Mouse (Mus musculus): ENCODE measurements around the gene Tescl. TPM values are rescaled to one million over a fixed set of nuclear protein-coding genes. Genes with fewer than 3 reads are reported as not detected.

Tescl gene
- polyA plus RNA-seq (2015; fragmentation: Nextera tagmentation; extraction: Ambion mirVana), result not detected in 2 replicates

DNA sequence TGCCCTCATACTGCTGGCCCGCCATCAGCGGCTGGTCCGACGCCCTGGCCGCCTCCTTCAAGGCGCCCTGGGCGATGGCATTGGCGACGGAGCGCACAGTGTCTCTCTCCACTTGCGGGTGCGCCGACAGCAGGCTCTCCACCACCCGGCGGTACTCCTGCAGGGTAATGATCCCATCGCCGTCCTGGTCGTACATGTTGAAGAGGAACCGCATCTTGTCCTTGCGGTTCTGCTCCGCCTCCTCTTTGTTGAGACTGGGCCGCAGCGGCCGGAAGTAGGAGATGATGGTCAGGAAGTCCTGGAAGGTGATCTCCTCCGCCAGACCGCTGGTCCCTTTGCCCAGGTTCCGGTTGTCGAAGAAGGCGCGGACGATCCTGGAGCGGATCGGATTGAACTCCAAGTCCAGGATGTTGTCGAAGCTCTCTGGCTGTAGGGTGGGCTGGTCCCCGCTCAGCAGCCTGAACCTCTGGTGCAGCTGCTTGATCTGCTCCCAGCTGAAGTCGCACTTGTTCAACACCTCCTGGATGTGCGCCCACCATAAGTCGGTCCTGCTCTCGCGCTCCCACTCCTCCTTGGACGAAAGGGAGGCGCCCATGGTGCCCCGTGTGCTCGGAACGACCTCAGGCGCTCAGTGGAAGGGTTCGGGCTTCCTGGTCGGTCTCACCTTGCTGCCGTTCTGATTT is at the start of gene Tescl:
TSS of gene Tescl (minus strand) at position 633 of the 683 bp plus-strand sequence.

DNA sequence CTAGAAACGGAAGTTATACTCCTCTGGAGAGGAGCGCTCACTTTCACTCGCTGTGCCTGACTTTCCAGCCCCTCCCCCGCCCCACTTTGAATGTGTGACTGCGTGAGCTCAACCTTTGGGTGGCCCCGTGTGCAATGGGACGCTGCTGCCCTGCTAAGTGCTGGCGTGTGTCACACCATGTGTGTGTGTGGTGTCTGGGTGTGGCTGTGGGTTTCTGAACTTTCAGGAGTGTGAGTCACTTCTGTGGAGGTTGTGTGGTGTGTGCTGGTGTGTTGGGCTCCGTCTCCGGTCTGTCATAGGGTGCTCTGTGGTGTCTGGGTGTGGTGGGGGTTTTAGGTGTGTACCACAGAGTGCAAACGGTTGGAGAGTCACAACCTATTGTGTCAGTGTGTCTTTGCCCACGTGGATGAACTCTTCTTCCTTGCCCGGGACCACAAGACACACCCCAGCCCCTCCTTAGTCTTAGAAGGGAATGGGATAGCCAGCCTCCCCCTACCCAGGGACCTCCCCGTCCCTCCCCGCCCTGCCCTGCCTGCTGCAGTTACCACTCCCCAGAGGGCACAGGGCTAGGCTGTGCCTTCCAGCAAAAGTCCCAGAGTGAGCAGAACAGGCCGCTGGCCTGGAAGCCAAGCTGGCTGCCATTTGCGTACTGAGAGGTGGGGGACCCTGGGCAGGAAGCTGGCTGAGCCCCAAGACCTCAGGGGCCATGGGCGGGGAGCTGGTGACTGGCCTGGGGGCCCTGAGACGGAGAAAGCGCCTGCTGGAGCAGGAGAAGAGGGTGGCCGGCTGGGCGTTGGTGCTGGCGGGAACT is 36.2 kb upstream of the Tescl start, which contains the start of gene Kcnn4:
TSS of gene Kcnn4 (plus strand) at position 533 of the 811 bp plus-strand sequence.

GRCm38 (mm10) chr7:24348896-24349295 is 15.2 kb upstream of the Tescl start, which contains the start of gene Lypd5:
Gene Lypd5, plus strand, starts transcription at chr7:24349196.

GRCm38 (mm10) chr7:24316567-24317092 is 17.1 kb downstream of the Tescl start, which contains the start of gene Zfp94:
Gene Zfp94, minus strand, starts transcription at chr7:24316666.

DNA sequence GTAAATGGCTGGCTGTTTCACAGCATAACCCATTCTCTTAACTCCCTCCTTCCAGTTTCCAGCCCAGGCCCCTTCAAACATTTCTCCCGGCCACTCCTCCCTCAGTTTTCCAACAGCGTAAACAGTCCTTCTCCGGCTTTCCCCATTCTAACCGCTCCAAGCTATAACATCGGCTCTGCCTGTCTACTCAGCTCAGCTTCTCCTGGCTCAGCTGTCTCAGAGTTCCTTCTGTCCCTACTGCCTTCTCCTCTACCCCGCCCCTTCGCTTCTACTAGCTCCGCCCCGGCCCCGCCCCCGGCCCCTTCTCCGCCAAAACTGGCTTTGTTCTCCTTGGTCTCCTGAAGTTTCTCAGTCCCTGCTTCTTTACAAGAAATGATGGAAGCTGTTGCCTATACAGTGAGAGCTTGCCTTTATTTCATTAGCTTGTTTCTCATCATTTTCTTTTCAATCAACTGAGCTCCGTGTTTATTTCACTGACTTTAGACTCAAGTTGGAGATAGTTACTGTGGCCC is 32.9 kb downstream of the Tescl start, which contains the start of gene Zfp61:
TSS of gene Zfp61 (minus strand) at position 462 of the 512 bp plus-strand sequence.

Other genes with a start within 250 kb of the Tescl start
- gene Zfp112, start 221.6 kb downstream of the Tescl start, polyA plus RNA-seq (2015; fragmentation: Nextera tagmentation; extraction: Ambion mirVana), result 1.8 TPM in 2 replicates
- gene Zfp235, start 199.8 kb downstream of the Tescl start, polyA plus RNA-seq (2015; fragmentation: Nextera tagmentation; extraction: Ambion mirVana), result 5.1 and 6.2 TPM in 2 replicates
- 0.67 and 0.76 TPM in 2 replicates for gene Zfp114, start 158.9 kb downstream of the Tescl start, polyA plus RNA-seq (2015; fragmentation: Nextera tagmentation; extraction: Ambion mirVana)
- 1.8 and 2.0 TPM in 2 replicates for gene Zfp111, start 122.5 kb downstream of the Tescl start, polyA plus RNA-seq (2015; fragmentation: Nextera tagmentation; extraction: Ambion mirVana)
- gene Zfp109, start 96.4 kb downstream of the Tescl start, polyA plus RNA-seq (2015; fragmentation: Nextera tagmentation; extraction: Ambion mirVana), result 0.84 and 0.97 TPM in 2 replicates
- 0.54 and 0.76 TPM in 2 replicates for gene Zfp108, start 79.1 kb downstream of the Tescl start, polyA plus RNA-seq (2015; fragmentation: Nextera tagmentation; extraction: Ambion mirVana)
- gene Zfp93, start 63.5 kb downstream of the Tescl start, polyA plus RNA-seq (2015; fragmentation: Nextera tagmentation; extraction: Ambion mirVana), result 1.5 and 1.6 TPM in 2 replicates
- gene Zfp61, start 32.7 kb downstream of the Tescl start, polyA plus RNA-seq (2015; fragmentation: Nextera tagmentation; extraction: Ambion mirVana), result 7.3 and 9.7 TPM in 2 replicates
- gene Zfp94, start 17.3 kb downstream of the Tescl start, polyA plus RNA-seq (2015; fragmentation: Nextera tagmentation; extraction: Ambion mirVana), result 3.8 and 5.0 TPM in 2 replicates
- 0.08 TPM in 1 of 2 replicates, not detected in the other for gene Lypd5, start 15.3 kb upstream of the Tescl start, polyA plus RNA-seq (2015; fragmentation: Nextera tagmentation; extraction: Ambion mirVana)
- gene Kcnn4, start 36.3 kb upstream of the Tescl start, polyA plus RNA-seq (2015; fragmentation: Nextera tagmentation; extraction: Ambion mirVana), result 122 and 131 TPM in 2 replicates
- gene Smg9, start 65.7 kb upstream of the Tescl start, polyA plus RNA-seq (2015; fragmentation: Nextera tagmentation; extraction: Ambion mirVana), result 24.6 and 25.3 TPM in 2 replicates
- 0.29 and 0.42 TPM in 2 replicates for gene Irgc1, start 118.4 kb upstream of the Tescl start, polyA plus RNA-seq (2015; fragmentation: Nextera tagmentation; extraction: Ambion mirVana)
- gene Plaur, start 128.5 kb upstream of the Tescl start, polyA plus RNA-seq (2015; fragmentation: Nextera tagmentation; extraction: Ambion mirVana), result 26.4 and 31.6 TPM in 2 replicates
- 5.3 and 6.6 TPM in 2 replicates for gene Cadm4, start 148.1 kb upstream of the Tescl start, polyA plus RNA-seq (2015; fragmentation: Nextera tagmentation; extraction: Ambion mirVana)
- 6.1 and 9.6 TPM in 2 replicates for gene Zfp428, start 173.1 kb upstream of the Tescl start, polyA plus RNA-seq (2015; fragmentation: Nextera tagmentation; extraction: Ambion mirVana)
- 0.11 TPM in 1 of 2 replicates, not detected in the other for gene AC161166.1, start 178.5 kb upstream of the Tescl start, polyA plus RNA-seq (2015; fragmentation: Nextera tagmentation; extraction: Ambion mirVana)
- gene Irgq, start 196.8 kb upstream of the Tescl start, polyA plus RNA-seq (2015; fragmentation: Nextera tagmentation; extraction: Ambion mirVana), result 1.5 and 2.0 TPM in 2 replicates
- gene Pinlyp, start 212.2 kb upstream of the Tescl start, polyA plus RNA-seq (2015; fragmentation: Nextera tagmentation; extraction: Ambion mirVana), result 0.21 TPM in 1 of 2 replicates, not detected in the other
- gene Xrcc1, start 212.4 kb upstream of the Tescl start, polyA plus RNA-seq (2015; fragmentation: Nextera tagmentation; extraction: Ambion mirVana), result 40.3 and 40.4 TPM in 2 replicates